In the genomic region with DNA sequence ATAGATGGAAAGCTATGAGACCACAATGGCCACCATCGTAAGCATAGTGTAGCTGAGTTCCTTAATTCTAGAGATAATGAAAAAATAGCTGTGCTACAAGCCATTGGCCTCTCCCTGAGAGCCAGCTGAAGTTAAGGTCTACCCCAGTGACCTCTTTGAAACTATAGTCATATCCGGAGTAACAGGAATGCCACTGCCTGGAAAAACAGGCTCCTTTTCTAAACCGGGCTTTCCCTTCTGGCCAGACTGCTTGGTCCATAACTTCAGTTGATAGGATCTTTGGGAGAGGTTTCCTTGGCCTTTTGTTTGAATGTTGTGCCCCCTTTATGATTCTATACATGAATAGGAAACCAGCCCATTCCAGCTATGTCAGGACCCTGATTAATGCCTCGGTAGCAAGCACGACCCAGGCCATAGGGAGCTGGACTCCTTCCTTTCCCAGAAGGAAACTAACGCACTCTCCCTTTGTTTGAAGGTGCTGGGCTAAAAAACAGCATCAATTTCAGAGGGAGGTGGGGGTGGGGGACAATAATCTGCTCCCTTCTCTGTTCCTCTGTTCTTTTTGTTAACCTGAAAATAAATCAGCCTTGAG, we compare ENCODE assay signal across 38 mouse cellular contexts. TPM values are rescaled to one million over a fixed set of nuclear protein-coding genes. Genes with fewer than 3 reads are reported as not detected.
DNase-seq lines count a peak whose midpoint lies in the region; ATAC-seq and TF ChIP-seq lines count a peak whose summit lies in the region.
"Had no signal": no experiment of that assay in that cellular context is flagged by ENCODE, and none has a peak within 500 bp of the region (broad histone marks: within the 10 kb centered on the region; RNA-seq: fewer than 3 reads in every experiment).

No protein-coding gene starts in this region.

- 54% methylated on average over 6 of the region's 6 CpGs for WGBS in heart, embryonic 12.5 days
- 53% methylated on average over 6 of the region's 6 CpGs for WGBS in heart, postnatal 0 days
- WGBS in heart, embryonic 10.5 days, result 65% methylated on average over 6 of the region's 6 CpGs
- WGBS in lung, embryonic 14.5 days, result 57% methylated on average over 6 of the region's 6 CpGs

- peak overlapping the region; percentile 21 for H3K27ac ChIP-seq in heart, embryonic 12.5 days (ENCODE audit: poor library complexity, severe bottlenecking)
- peak overlapping the region; percentile 62 for H3K27ac ChIP-seq in heart, postnatal 0 days (ENCODE audit: low read depth)
- H3K27ac ChIP-seq in heart, embryonic 10.5 days, result no peak overlapping the region; the same call in 1 of the 2 replicates
- H3K27ac ChIP-seq in lung, embryonic 14.5 days (ENCODE audit: low read depth), result no peak overlapping the region
- H3K27ac ChIP-seq: embryonic facial prominence, embryonic 12.5 days; forebrain, embryonic 10.5 days; forebrain, embryonic 15.5 days; hindbrain, embryonic 10.5 days; hindbrain, embryonic 15.5 days; liver, embryonic 13.5 days; macrophage; midbrain, embryonic 13.5 days; neural tube, embryonic 13.5 days had no signal

- H3K27me3 ChIP-seq in heart, embryonic 12.5 days (replicated peaks), result no peaks in the 10 kb centered on the region
- H3K27me3 ChIP-seq in heart, postnatal 0 days (ENCODE audit: control insufficient read depth, insufficient read depth, low read length), result no peaks in the 10 kb centered on the region
- H3K27me3 ChIP-seq in heart, embryonic 10.5 days (ENCODE audit: insufficient read depth, poor library complexity, severe bottlenecking), result no peaks in the 10 kb centered on the region
- no peaks in the 10 kb centered on the region for H3K27me3 ChIP-seq in lung, embryonic 14.5 days (ENCODE audit: insufficient read depth, low read length)
- H3K27me3 ChIP-seq: embryonic facial prominence, embryonic 12.5 days; forebrain, embryonic 15.5 days; hindbrain, embryonic 15.5 days; liver, embryonic 13.5 days; midbrain, embryonic 13.5 days; neural tube, embryonic 13.5 days had no signal

- TF ChIP-seq CTCF in heart, postnatal 0 days (IDR thresholded peaks at IDR 0.05; ENCODE audit: low read depth), result no peak
- TF ChIP-seq CTCF in lung, embryonic 14.5 days (IDR thresholded peaks at IDR 0.05; ENCODE audit: low read depth), result no peak

- no peak for DNase-seq in heart, adult 9 months (ENCODE audit: low spot score in 2 of 2)
- DNase-seq in heart, postnatal 0 days (ENCODE audit: low spot score), result peak; percentile 35
- no peak for DNase-seq in heart, embryonic 10.5 days (ENCODE audit: low spot score)
- peak; percentile 20 for DNase-seq in lung, embryonic 14.5 days
- no peak for DNase-seq in lung, postnatal 4 days
- DNase-seq in T-cell, adult 2 months (ENCODE audit: low spot score), result no peak
- DNase-seq: adrenal gland, postnatal 14 days; cerebellum, adult 11 months; cerebellum, adult 9-10 months; cerebellum, postnatal 36 days; gastrocnemius, postnatal 25 days; heart, adult 11 months; kidney, adult 11 months; kidney, postnatal 4 days; liver, embryonic 13.5 days; lung, adult 18-20 months; thymus, adult 2 months; thymus, postnatal 36 days had no signal

- no peak overlapping the region for H3K4me3 ChIP-seq in heart, embryonic 12.5 days
- H3K4me3 ChIP-seq in heart, postnatal 0 days (ENCODE audit: low read depth, low read length), result no peak overlapping the region
- H3K4me3 ChIP-seq in heart, embryonic 10.5 days, result no peak overlapping the region
- no peak overlapping the region for H3K4me3 ChIP-seq in lung, embryonic 14.5 days (ENCODE audit: low read depth, low read length)
- H3K4me3 ChIP-seq: embryonic facial prominence, embryonic 12.5 days; forebrain, embryonic 10.5 days; forebrain, embryonic 15.5 days; hindbrain, embryonic 10.5 days; hindbrain, embryonic 15.5 days; liver, embryonic 13.5 days; midbrain, embryonic 13.5 days; neural tube, embryonic 13.5 days had no signal

- H3K36me3 ChIP-seq in heart, embryonic 12.5 days, result no peaks in the 10 kb centered on the region
- H3K36me3 ChIP-seq in heart, postnatal 0 days (replicated peaks; ENCODE audit: control insufficient read depth, insufficient read depth, low read length), result no peaks in the 10 kb centered on the region
- no peaks in the 10 kb centered on the region for H3K36me3 ChIP-seq in heart, embryonic 10.5 days
- no peaks in the 10 kb centered on the region for H3K36me3 ChIP-seq in lung, embryonic 14.5 days (ENCODE audit: insufficient read depth)
- H3K36me3 ChIP-seq: embryonic facial prominence, embryonic 12.5 days; forebrain, embryonic 10.5 days; forebrain, embryonic 15.5 days; hindbrain, embryonic 10.5 days; hindbrain, embryonic 15.5 days; liver, embryonic 13.5 days; midbrain, embryonic 13.5 days; neural tube, embryonic 13.5 days had no signal

- H3K4me1 ChIP-seq in heart, embryonic 12.5 days (replicated peaks), result no peaks in the 10 kb centered on the region
- H3K4me1 ChIP-seq in heart, postnatal 0 days (ENCODE audit: control insufficient read depth, insufficient read depth), result no peaks in the 10 kb centered on the region
- H3K4me1 ChIP-seq in heart, embryonic 10.5 days, result no peaks in the 10 kb centered on the region; the same call in 1 of the 2 replicates
- no peaks in the 10 kb centered on the region for H3K4me1 ChIP-seq in lung, embryonic 14.5 days (ENCODE audit: insufficient read depth)
- H3K4me1 ChIP-seq: embryonic facial prominence, embryonic 12.5 days; forebrain, embryonic 10.5 days; forebrain, embryonic 15.5 days; hindbrain, embryonic 10.5 days; hindbrain, embryonic 15.5 days; liver, embryonic 13.5 days; midbrain, embryonic 13.5 days; neural tube, embryonic 13.5 days had no signal

- H3K4me2 ChIP-seq in heart, embryonic 12.5 days, result no peak overlapping the region
- no peak overlapping the region for H3K4me2 ChIP-seq in heart, postnatal 0 days (ENCODE audit: low read depth, low read length)
- H3K4me2 ChIP-seq in lung, embryonic 14.5 days, result no peak overlapping the region
- H3K4me2 ChIP-seq: embryonic facial prominence, embryonic 12.5 days; forebrain, embryonic 15.5 days; hindbrain, embryonic 15.5 days; liver, embryonic 13.5 days; midbrain, embryonic 13.5 days; neural tube, embryonic 13.5 days had no signal

- no peak for ATAC-seq in heart, embryonic 12.5 days (ENCODE audit: insufficient number of reproducible peaks, low FRiP score)
- no peak; the same call in 1 of the 2 replicates for ATAC-seq in heart, postnatal 0 days (ENCODE audit: insufficient read depth, low read depth)
- no peak for ATAC-seq in lung, embryonic 14.5 days (ENCODE audit: insufficient read depth)
- ATAC-seq: forebrain, embryonic 15.5 days; inflammation-experienced regulatory T-cells, adult 6 months; midbrain, embryonic 13.5 days; Patski had no signal

- TF ChIP-seq EP300 in heart, postnatal 0 days (IDR thresholded peaks at IDR 0.05; ENCODE audit: low read depth), result no peak

- H3K9ac ChIP-seq in heart, embryonic 12.5 days, result no peak overlapping the region
- H3K9ac ChIP-seq in heart, postnatal 0 days (replicated peaks; ENCODE audit: low read depth, low read length), result no peak overlapping the region
- H3K9ac ChIP-seq in lung, embryonic 14.5 days, result no peak overlapping the region
- H3K9ac ChIP-seq: embryonic facial prominence, embryonic 12.5 days; forebrain, embryonic 15.5 days; hindbrain, embryonic 15.5 days; liver, embryonic 13.5 days; midbrain, embryonic 13.5 days; neural tube, embryonic 13.5 days had no signal

- H3K9me3 ChIP-seq in heart, embryonic 12.5 days (replicated peaks), result no peaks in the 10 kb centered on the region
- H3K9me3 ChIP-seq in heart, postnatal 0 days (replicated peaks; ENCODE audit: control insufficient read depth, low read length), result no peaks in the 10 kb centered on the region
- no peaks in the 10 kb centered on the region for H3K9me3 ChIP-seq in heart, embryonic 10.5 days
- H3K9me3 ChIP-seq in lung, embryonic 14.5 days (ENCODE audit: low read depth, low read length), result no peaks in the 10 kb centered on the region
- H3K9me3 ChIP-seq: embryonic facial prominence, embryonic 12.5 days; forebrain, embryonic 10.5 days; forebrain, embryonic 15.5 days; hindbrain, embryonic 10.5 days; hindbrain, embryonic 15.5 days; liver, embryonic 13.5 days; midbrain, embryonic 13.5 days; neural tube, embryonic 13.5 days had no signal

RNA-seq across cellular contexts. Expression of gene Plac1, which starts 15.5 kb away (rescaled TPM):
- polyA plus RNA-seq in heart, embryonic 12.5 days (2016; fragmentation: Nextera tagmentation; extraction: Ambion mirVana), result 11.7 and 12.1 TPM in 2 replicates
- 2.7 TPM in 1 of 2 replicates, not detected in the other for total RNA-seq in heart, postnatal 0 days (2014; rRNA removed; ENCODE audit: low replicate concordance)
- polyA plus RNA-seq in heart, postnatal 0 days (2015; fragmentation: Nextera tagmentation; extraction: Ambion mirVana), result 1.9 and 2.0 TPM in 2 replicates
- 13.3 and 15.1 TPM in 2 replicates for polyA plus RNA-seq in heart, embryonic 10.5 days (2016; fragmentation: Nextera tagmentation; extraction: Ambion mirVana)
- 9.4 and 9.7 TPM in 2 replicates for polyA plus RNA-seq in lung, embryonic 14.5 days (2014; fragmentation: Nextera tagmentation; extraction: Ambion mirVana)
- total RNA-seq: adrenal gland, postnatal 14 days; gastrocnemius, adult 18-20 months; gastrocnemius, postnatal 25 days; layer of hippocampus, adult 8-10 months; layer of hippocampus, postnatal 25 days; left cerebral cortex, adult 8-10 months; left cerebral cortex, postnatal 36 days; megakaryocyte-erythroid progenitor cell, adult 5-6 weeks; MEL had no signal
- polyA plus RNA-seq: inflammation-experienced regulatory T-cells, adult 6 months; macrophage had no signal

RNA-seq across cellular contexts. Expression of gene Fam122b, which starts 45.2 kb away (rescaled TPM):
- polyA plus RNA-seq in heart, embryonic 12.5 days (2016; fragmentation: Nextera tagmentation; extraction: Ambion mirVana), result 25.6 and 27.1 TPM in 2 replicates
- total RNA-seq in heart, postnatal 0 days (2014; rRNA removed; ENCODE audit: low replicate concordance), result 19.1 and 21.7 TPM in 2 replicates
- 17.2 and 19.1 TPM in 2 replicates for polyA plus RNA-seq in heart, postnatal 0 days (2015; fragmentation: Nextera tagmentation; extraction: Ambion mirVana)
- 14.8 and 21.1 TPM in 2 replicates for polyA plus RNA-seq in heart, embryonic 10.5 days (2016; fragmentation: Nextera tagmentation; extraction: Ambion mirVana)
- polyA plus RNA-seq in lung, embryonic 14.5 days (2014; fragmentation: Nextera tagmentation; extraction: Ambion mirVana), result 15.9 and 16.1 TPM in 2 replicates

RNA-seq across cellular contexts. Expression of gene Fam122c, which starts 48.8 kb away (rescaled TPM):
- not detected in 2 replicates for polyA plus RNA-seq in heart, embryonic 12.5 days (2016; fragmentation: Nextera tagmentation; extraction: Ambion mirVana)
- total RNA-seq in heart, postnatal 0 days (2014; rRNA removed; ENCODE audit: low replicate concordance), result not detected in 2 replicates
- not detected in 2 replicates for polyA plus RNA-seq in heart, postnatal 0 days (2015; fragmentation: Nextera tagmentation; extraction: Ambion mirVana)
- not detected in 2 replicates for polyA plus RNA-seq in heart, embryonic 10.5 days (2016; fragmentation: Nextera tagmentation; extraction: Ambion mirVana)
- polyA plus RNA-seq in lung, embryonic 14.5 days (2014; fragmentation: Nextera tagmentation; extraction: Ambion mirVana), result not detected in 2 replicates
- total RNA-seq: adrenal gland, postnatal 14 days; gastrocnemius, adult 18-20 months; gastrocnemius, postnatal 25 days; layer of hippocampus, adult 8-10 months; layer of hippocampus, postnatal 25 days; left cerebral cortex, adult 8-10 months; left cerebral cortex, postnatal 36 days; megakaryocyte-erythroid progenitor cell, adult 5-6 weeks; MEL had no signal
- polyA plus RNA-seq: embryonic facial prominence, embryonic 12.5 days; forebrain, embryonic 10.5 days; forebrain, embryonic 15.5 days; frontal cortex, adult 2 months; hindbrain, embryonic 10.5 days; hindbrain, embryonic 15.5 days; inflammation-experienced regulatory T-cells, adult 6 months; limb, embryonic 14.5 days; liver, embryonic 13.5 days; macrophage; midbrain, embryonic 13.5 days; neural tube, embryonic 13.5 days; Patski; thymus, adult 2 months had no signal

Comparison
In these comparisons a context has a peak if more than half of its experiments do, and no peak if none do; other contexts are left out.
1. H3K27ac ChIP-seq: peak in heart, embryonic 12.5 days (single experiment) and heart, postnatal 0 days (single experiment); none in heart, embryonic 10.5 days (single experiment) and lung, embryonic 14.5 days (single experiment).
2. DNase-seq: peak in heart, postnatal 0 days (single experiment) and lung, embryonic 14.5 days (single experiment); none in heart, adult 9 months (0 of 2), heart, embryonic 10.5 days (single experiment), lung, postnatal 4 days (0 of 2) and T-cell, adult 2 months (single experiment).